Mouse (Mus musculus) right cerebral cortex, postnatal 4 days (tissue): ENCODE results near the gene Fthl17f.
"Not testable (repeated sequence)": the region's sequence is repeated elsewhere in the genome, so short reads cannot be mapped to it uniquely, and the experiment has no call there.

ENCODE experiments used
- DNase-seq: peaks from one replicate; pipeline ENCODE4 v3.0.0-alpha.2; 2022

The Fthl17f gene

GRCm38 (mm10) chrX:9062715-9063114 is at the start of gene Fthl17f:
TSS of gene Fthl17f (plus strand) at chrX:9063015.
- DNase-seq = not testable (repeated sequence)

- no peak for DNase-seq
Observed at GRCm38 (mm10) chrX:9016079-9016478, 46.7 kb upstream of the Fthl17f start.

- no peak for DNase-seq
Observed at GRCm38 (mm10) chrX:9019481-9019880, 43.3 kb upstream of the Fthl17f start.

GRCm38 (mm10) chrX:9033193-9033592 is 29.6 kb upstream of the Fthl17f start, which contains the start of gene Fthl17e:
TSS of gene Fthl17e (plus strand) at chrX:9033493.
- not testable (repeated sequence) for DNase-seq

- DNase-seq = not testable (repeated sequence)
Observed at GRCm38 (mm10) chrX:9041611-9042010, 21.2 kb upstream of the Fthl17f start.

- peak; percentile 78 for DNase-seq
Observed at GRCm38 (mm10) chrX:9060952-9061351, 1.9 kb upstream of the Fthl17f start.

GRCm38 (mm10) chrX:9062101-9062500 is 714 bp upstream of the Fthl17f start:
- DNase-seq = no peak

GRCm38 (mm10) chrX:9077699-9078098 is 14.9 kb downstream of the Fthl17f start:
- peak; percentile 86 for DNase-seq

GRCm38 (mm10) chrX:9095066-9095465 is 32.3 kb downstream of the Fthl17f start:
- DNase-seq = not testable (repeated sequence)

GRCm38 (mm10) chrX:9104262-9104661 is 41.4 kb downstream of the Fthl17f start, which contains the start of gene 4930402K13Rik:
TSS of gene 4930402K13Rik (plus strand) at chrX:9104562.
- DNase-seq = no peak

GRCm38 (mm10) chrX:9110381-9110780 is 47.6 kb downstream of the Fthl17f start:
- no peak for DNase-seq
